Mouse (Mus musculus) midbrain, postnatal 0 days (tissue): Measurements from ENCODE around the gene Syt8. TPM values are rescaled to one million over a fixed set of nuclear protein-coding genes. Genes with fewer than 3 reads are reported as not detected.

Experiments used
- ATAC-seq: fragments of 200-750 bp; cut with Nextera tagmentation; 2 replicates; pipeline ENCODE4 v1.8.0; 2017; ENCODE audit warnings: moderate number of reproducible peaks, mild to moderate bottlenecking, moderate TSS enrichment, moderate library complexity; ENCODE audit not compliant: low FRiP score
- DNase-seq: peaks from one replicate; pipeline ENCODE4 v3.0.0-alpha.2; 2015; ENCODE audit warnings: low spot score
- H3K27ac ChIP-seq: fragments of 300-500 bp; sonication (generic); 2 replicates; pipeline ENCODE4 v1.5.1; 2014; ENCODE audit warnings: low read depth, mild to moderate bottlenecking, low read length, mixed read lengths
- H3K27me3 ChIP-seq: fragments of 300-500 bp; sonication (generic); 2 replicates; pipeline ENCODE4 v1.6.1; 2014; ENCODE audit warnings: low read length, control low read depth, mixed read lengths; ENCODE audit not compliant: insufficient read depth
- H3K36me3 ChIP-seq: fragments of 300-500 bp; sonication (generic); 2 replicates; pipeline ENCODE4 v1.6.1; 2014; ENCODE audit warnings: low read length, control low read depth, mixed read lengths; ENCODE audit not compliant: insufficient read depth
- H3K4me1 ChIP-seq: fragments of 300-500 bp; sonication (generic); 2 replicates; pipeline ENCODE4 v1.6.1; 2014; ENCODE audit warnings: mild to moderate bottlenecking, control low read depth, antibody characterized with exemption, low read length, mixed read lengths; ENCODE audit not compliant: insufficient read depth
- H3K4me2 ChIP-seq: fragments of 300-500 bp; sonication (generic); 2 replicates; pipeline ENCODE4 v1.6.1; 2014; ENCODE audit warnings: low read depth, mild to moderate bottlenecking, low read length, mixed read lengths; ENCODE audit not compliant: poor library complexity, severe bottlenecking
- H3K4me3 ChIP-seq: fragments of 300-500 bp; sonication (generic); 2 replicates; pipeline ENCODE4 v1.5.1; 2014; ENCODE audit warnings: low read depth, mild to moderate bottlenecking, low read length, moderate library complexity
- H3K9ac ChIP-seq: fragments of 300-500 bp; sonication (generic); replicated peaks from 2 replicates; pipeline ENCODE4 v1.6.1; 2014; ENCODE audit warnings: mild to moderate bottlenecking, low read length, moderate library complexity, mixed read lengths; ENCODE audit not compliant: poor library complexity, severe bottlenecking
- H3K9me3 ChIP-seq: fragments of 300-500 bp; sonication (generic); 2 replicates; pipeline ENCODE4 v1.6.1; 2016; ENCODE audit warnings: low read length, control low read depth
- CTCF ChIP-seq: IDR thresholded peaks from 2 replicates; pipeline ENCODE4 v1.5.1; 2016; ENCODE audit warnings: antibody characterized with exemption, mild to moderate bottlenecking
- WGBS: fragments of 180-500 bp; shearing (Covaris S2); extraction: QIAGEN DNeasy Blood & Tissue Kit; methylation state at CpG from one replicate; pipeline ENCODE4 v1.1.7; 2014; 5-methylcytosine and 5-hydroxymethylcytosine counted together
- polyA plus RNA-seq: library from polyadenylated mRNA; unstranded; fragments of >200 nt; fragmentation: Nextera tagmentation; extraction: Ambion mirVana; gene quantifications from 2 replicates; pipeline ENCODE4 v1.2.1, GENCODE M21; 2015
- total RNA-seq: library from RNA; depleted of rRNA; stranded (reverse); fragments of >200 nt; gene quantifications from 2 replicates; pipeline ENCODE4 v1.2.3, GENCODE M21; 2014

Syt8 gene
- total and polyA plus RNA-seq, 2 experiments from 2014 or later: not detected

- Histone ChIP-seq H3K27me3 (no peaks in the 10 kb centered on the region), H3K4me2 (no peak overlapping the region), H3K4me1 (peaks cover 6% of the 10 kb centered on the region), H3K4me3 (no peak overlapping the region), H3K36me3 (no peaks in the 10 kb centered on the region), H3K27ac (no peak overlapping the region), H3K9me3 (no peaks in the 10 kb centered on the region), H3K9ac (no peak overlapping the region)
- 100% methylated on average over 3 of the region's 3 CpGs for WGBS
- DNase-seq: no peak
- TF ChIP-seq CTCF: no peak
- no peak for ATAC-seq
These were observed 46.0 kb downstream of the Syt8 start for GRCm38 (mm10) chr7:142480661-142481060.

- Histone ChIP-seq H3K27ac (peak overlapping the region; percentile 55; the same call in 1 of the 2 replicates), H3K4me1 (peaks cover 6% of the 10 kb centered on the region), H3K27me3 (no peaks in the 10 kb centered on the region), H3K4me3 (peak overlapping the region; percentile 28; the same call in 1 of the 2 replicates), H3K9ac (peak overlapping the region; percentile 60), H3K4me2 (peak overlapping the region; percentile 54), H3K36me3 (no peaks in the 10 kb centered on the region), H3K9me3 (no peaks in the 10 kb centered on the region)
- ATAC-seq (0 out of 2 replicates have a peak, but pooled peaks have one; percentile 6), DNase-seq (peak; percentile 61)
- 9% methylated on average over 4 of the region's 5 CpGs for WGBS
- TF ChIP-seq CTCF: peak; percentile 73
These were observed 46.5 kb downstream of the Syt8 start for GRCm38 (mm10) chr7:142481186-142481567.

- H3K36me3 ChIP-seq: no peaks in the 10 kb centered on the region
- TF ChIP-seq CTCF: no peak
- peaks cover 6% of the 10 kb centered on the region for H3K4me1 ChIP-seq
- H3K27me3 ChIP-seq: no peaks in the 10 kb centered on the region
- H3K4me2 ChIP-seq: peak overlapping the region; percentile 54
- peak overlapping the region; percentile 55; the same call in 1 of the 2 replicates for H3K27ac ChIP-seq
- WGBS: under 1% methylated on average over 18 of the region's 22 CpGs
- ATAC-seq: peak; percentile 46
- H3K4me3 ChIP-seq: peak overlapping the region; percentile 28
- H3K9me3 ChIP-seq: no peaks in the 10 kb centered on the region
- H3K9ac ChIP-seq: peak overlapping the region; percentile 60
- peak; percentile 41 for DNase-seq
These were observed 47.1 kb downstream of the Syt8 start for GRCm38 (mm10) chr7:142481568-142482255.

- Histone ChIP-seq H3K4me3 (no peak overlapping the region), H3K27ac (no peak overlapping the region), H3K27me3 (no peaks in the 10 kb centered on the region), H3K9ac (peak overlapping the region; percentile 60; the same call in 1 of the 2 replicates), H3K4me1 (peaks cover 6% of the 10 kb centered on the region), H3K9me3 (no peaks in the 10 kb centered on the region), H3K36me3 (no peaks in the 10 kb centered on the region), H3K4me2 (no peak overlapping the region)
- peak; percentile 47 for DNase-seq
- TF ChIP-seq CTCF: no peak
- 26% methylated on average over 6 of the region's 6 CpGs for WGBS
- peak; percentile 44; the same call in 1 of the 2 replicates for ATAC-seq
These were observed 47.6 kb downstream of the Syt8 start for GRCm38 (mm10) chr7:142482256-142482609.

- Histone ChIP-seq H3K9ac (no peak overlapping the region), H3K4me1 (peaks cover 13% of the 10 kb centered on the region), H3K4me3 (no peak overlapping the region), H3K4me2 (no peak overlapping the region), H3K9me3 (no peaks in the 10 kb centered on the region), H3K36me3 (no peaks in the 10 kb centered on the region), H3K27ac (no peak overlapping the region), H3K27me3 (no peaks in the 10 kb centered on the region)
- ATAC-seq (no peak), DNase-seq (no peak)
- 45% methylated on average over 11 of the region's 11 CpGs for WGBS
- no peak for TF ChIP-seq CTCF
These were observed 48.5 kb downstream of the Syt8 start for GRCm38 (mm10) chr7:142483136-142483535.

- Histone ChIP-seq H3K4me1 (peaks cover 13% of the 10 kb centered on the region), H3K36me3 (no peaks in the 10 kb centered on the region), H3K27ac (no peak overlapping the region), H3K9me3 (no peaks in the 10 kb centered on the region), H3K4me3 (no peak overlapping the region), H3K27me3 (no peaks in the 10 kb centered on the region), H3K4me2 (no peak overlapping the region), H3K9ac (no peak overlapping the region)
- no peak for DNase-seq
- no peak for ATAC-seq
- 90% methylated on average over 12 of the region's 12 CpGs for WGBS
- TF ChIP-seq CTCF: no peak
These were observed 50.1 kb downstream of the Syt8 start for GRCm38 (mm10) chr7:142484780-142485179.
